Mouse (Mus musculus) Patski (cell line): ENCODE results near the gene Runx1. TPM values are rescaled to one million over a fixed set of nuclear protein-coding genes. Genes with fewer than 3 reads are reported as not detected.

Source experiments
- ATAC-seq: fragments of 100-300 bp; one replicate; pipeline ENCODE4 v1.8.0; 2021
- CTCF ChIA-PET: fragments of 350-600 bp; sonication (Branson Sonifier 250); formaldehyde crosslinking; loops from one replicate; lab custom pipeline; 2022; ENCODE audit warnings: inconsistent platforms; lab: Charles Lee
- POLR2A ChIA-PET: fragments of 350-600 bp; sonication (Branson Sonifier 250); formaldehyde crosslinking; loops from one replicate; lab custom pipeline; 2022; ENCODE audit warnings: antibody characterized with exemption, inconsistent platforms; lab: Charles Lee
- DNase-seq: peaks from one replicate; pipeline ENCODE4 v3.0.0-alpha.2; 2011; ENCODE audit warnings: low read depth, low spot score
- H3K27me3 ChIP-seq: fragments of 371-371 bp; one replicate; pipeline ENCODE4 v1.5.1; 2021
- CTCF ChIP-seq: fragments of 100-300 bp; IDR thresholded peaks from one replicate; pipeline ENCODE4 v1.5.1; 2021
- in situ Hi-C: fragments of 300-500 bp; cut with MboI; formaldehyde crosslinking; loops from 3 replicates; pipeline ENCODE4 v1.11.1; 2018; ENCODE audit warnings: low pct_unique_long_range_greater_than_20kb, mixed read lengths
- polyA plus RNA-seq: library from polyadenylated mRNA; unstranded; gene quantifications from one replicate; pipeline ENCODE4 v1.2.3, GENCODE M21; 2021

The Runx1 gene
- polyA plus RNA-seq, 1 experiment from 2014 or later: 42.5 TPM

DNA sequence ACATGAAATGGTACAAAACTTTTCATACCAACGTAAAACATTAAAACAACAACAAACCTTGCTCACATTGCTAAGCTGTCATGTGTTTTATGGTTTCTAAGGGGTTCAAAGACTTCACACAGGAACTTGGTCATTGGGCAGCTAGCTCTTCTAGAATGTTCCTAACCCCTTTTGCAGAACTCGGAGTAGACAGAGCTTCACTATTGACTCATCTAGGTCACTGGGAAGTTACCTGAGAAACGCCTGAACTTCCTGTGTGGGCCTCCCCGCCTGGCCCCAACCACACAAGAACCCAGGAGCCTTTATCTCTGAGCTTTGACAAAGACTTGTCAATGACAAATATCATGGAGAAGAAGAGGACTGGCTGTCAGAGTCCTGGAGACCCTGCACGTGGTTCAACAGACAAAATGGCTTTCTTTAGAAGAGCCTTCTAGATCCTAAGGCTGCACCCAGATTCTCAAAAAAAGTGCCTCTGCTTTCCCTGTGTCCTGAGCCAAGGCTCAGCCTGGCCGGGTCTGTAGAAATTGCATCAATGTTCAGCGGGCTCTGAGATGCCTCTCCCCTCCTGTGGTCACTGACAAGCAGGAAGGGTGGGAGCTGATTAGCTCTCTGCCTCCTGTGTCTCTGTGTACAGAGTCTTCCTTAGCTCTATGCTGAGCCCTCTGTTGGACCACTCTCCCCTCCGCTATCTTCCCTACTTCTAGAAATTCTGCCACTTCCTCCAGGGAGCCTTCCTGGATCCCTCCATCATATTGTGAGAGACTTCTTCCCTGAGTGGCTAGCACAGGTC, 7.3 kb downstream of the Runx1 start:
- H3K27me3 ChIP-seq: no peaks in the 10 kb centered on the region
- ATAC-seq (no peak), DNase-seq (no peak)
- TF ChIP-seq CTCF: no peak
- in situ Hi-C loops: no loop called here
- CTCF ChIA-PET: interaction anchor here (1.1 kb wide), 1 partner anchor 10 kb away, joined by 3 read pairs; no protein-coding TSS in a partner anchor
- POLR2A ChIA-PET: no interaction called here

DNA sequence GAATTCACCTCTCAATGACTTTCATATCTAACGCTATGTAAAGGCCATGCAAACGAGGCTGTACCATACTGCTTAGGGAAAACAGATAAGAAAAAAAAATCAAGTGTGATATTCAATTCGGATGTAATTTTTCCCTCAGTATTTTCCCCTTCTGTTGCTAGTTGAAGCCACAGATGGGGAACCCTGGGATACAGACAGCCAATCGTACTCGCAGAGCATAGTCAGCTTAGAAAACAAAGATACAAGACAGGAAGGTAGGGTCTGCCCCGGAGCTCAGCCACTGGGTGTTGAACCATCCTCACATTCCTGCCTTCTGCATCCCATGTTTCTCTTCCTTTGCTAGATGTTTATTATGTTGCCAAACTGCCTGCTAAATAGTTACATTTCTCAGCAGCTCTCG, 9.9 kb downstream of the Runx1 start:
- ChIA-PET POLR2A (interaction anchor here (1.5 kb wide), 1 partner anchor 24 kb away, joined by 5 read pairs; no protein-coding TSS in a partner anchor), CTCF (no interaction called here)
- ATAC-seq (no peak), DNase-seq (no peak)
- TF ChIP-seq CTCF: no peak
- H3K27me3 ChIP-seq: no peaks in the 10 kb centered on the region
- in situ Hi-C loops: no loop called here

DNA sequence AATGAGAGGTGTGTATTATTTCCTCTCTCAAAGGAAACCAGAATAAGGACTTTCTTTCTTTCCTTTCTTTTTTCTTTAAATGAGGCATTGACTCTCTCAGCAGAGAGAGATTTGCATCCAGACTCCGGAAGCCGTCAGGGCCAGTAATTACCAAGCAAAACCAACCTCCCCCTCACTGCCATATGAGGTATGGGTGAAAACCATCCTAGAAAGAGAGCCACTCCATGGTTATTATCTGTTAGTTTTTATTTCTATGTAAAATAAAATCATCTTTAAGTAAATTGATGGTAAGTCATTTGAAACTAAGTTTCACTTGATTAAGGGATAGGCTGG, 10.8 kb downstream of the Runx1 start:
- no peak for ATAC-seq
- POLR2A ChIA-PET: interaction anchor here (1.5 kb wide), 1 partner anchor 23 kb away, joined by 5 read pairs; no protein-coding TSS in a partner anchor
- CTCF ChIA-PET: no interaction called here
- TF ChIP-seq CTCF: no peak
- no peaks in the 10 kb centered on the region for H3K27me3 ChIP-seq
- no peak for DNase-seq
- in situ Hi-C loops: no loop called here

DNA sequence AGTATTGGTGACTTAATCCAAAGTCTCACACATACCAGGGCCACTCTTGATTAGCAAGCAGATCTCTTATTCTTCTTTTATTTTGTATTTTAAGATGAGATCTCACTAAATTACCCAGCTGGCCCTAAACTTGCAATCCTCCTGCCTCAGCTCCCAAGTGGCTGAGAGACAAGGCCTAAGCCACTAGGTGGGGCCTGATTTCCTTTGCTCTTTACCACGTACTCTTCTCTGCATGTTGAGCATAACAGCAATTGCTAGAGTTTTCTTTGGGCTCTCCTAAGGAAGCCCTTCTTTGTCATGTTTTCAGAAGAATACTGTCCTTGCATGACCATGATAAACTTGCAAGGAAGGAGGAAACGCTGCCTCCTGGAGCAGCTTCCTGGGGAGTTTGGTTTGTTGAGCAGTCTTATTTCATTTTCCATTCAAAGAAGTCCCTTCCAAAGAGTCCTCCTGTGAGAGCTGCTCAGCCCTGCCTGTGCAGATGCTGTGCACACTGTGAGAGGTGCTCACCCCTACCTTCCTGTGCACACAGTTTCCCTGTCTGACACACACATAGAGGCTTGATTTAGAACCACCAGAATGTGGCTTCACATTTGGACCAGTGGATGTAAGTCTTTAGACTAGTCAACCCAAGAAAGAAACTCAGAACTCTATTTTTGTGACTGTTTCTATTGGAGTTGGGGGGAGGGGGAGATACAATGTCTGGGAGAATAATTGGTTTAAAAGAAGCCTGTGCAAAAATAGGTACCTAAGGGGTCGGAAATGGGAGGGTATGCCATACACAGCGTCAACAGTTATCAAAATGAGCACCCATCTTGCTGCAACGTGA, 11.4 kb downstream of the Runx1 start:
- no peak for DNase-seq
- ChIA-PET POLR2A (no interaction called here), CTCF (no interaction called here)
- no peak for ATAC-seq
- no peak for TF ChIP-seq CTCF
- in situ Hi-C loops: no loop called here
- no peaks in the 10 kb centered on the region for H3K27me3 ChIP-seq

DNA sequence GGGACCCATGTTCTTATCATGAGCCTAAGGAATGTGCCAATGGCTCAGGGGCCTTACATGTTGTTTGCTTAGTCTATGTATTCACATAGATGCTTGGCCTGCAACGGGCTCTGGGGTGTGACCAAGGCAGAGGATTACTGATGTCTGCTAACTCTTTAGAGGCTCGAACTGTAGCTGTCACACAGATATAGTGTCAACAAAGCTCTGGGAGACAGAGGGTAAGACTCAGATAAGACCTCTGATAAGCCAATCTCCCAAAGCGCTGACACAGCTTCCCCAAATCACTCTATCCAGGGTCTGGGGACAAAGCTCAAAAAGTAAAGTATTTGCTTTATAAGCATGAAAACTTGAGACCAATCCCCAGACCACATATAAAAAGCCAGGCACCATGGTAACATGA, 13.5 kb downstream of the Runx1 start:
- no peak for ATAC-seq
- no peak for DNase-seq
- H3K27me3 ChIP-seq: no peaks in the 10 kb centered on the region
- TF ChIP-seq CTCF: no peak
- in situ Hi-C loops: no loop called here
- ChIA-PET POLR2A (interaction anchor here (0.5 kb wide), 1 partner anchor 485 kb away, joined by 3 read pairs; no protein-coding TSS in a partner anchor), CTCF (interaction anchor here (0.8 kb wide), 1 partner anchor 12 kb away, joined by 3 read pairs; no protein-coding TSS in a partner anchor)

DNA sequence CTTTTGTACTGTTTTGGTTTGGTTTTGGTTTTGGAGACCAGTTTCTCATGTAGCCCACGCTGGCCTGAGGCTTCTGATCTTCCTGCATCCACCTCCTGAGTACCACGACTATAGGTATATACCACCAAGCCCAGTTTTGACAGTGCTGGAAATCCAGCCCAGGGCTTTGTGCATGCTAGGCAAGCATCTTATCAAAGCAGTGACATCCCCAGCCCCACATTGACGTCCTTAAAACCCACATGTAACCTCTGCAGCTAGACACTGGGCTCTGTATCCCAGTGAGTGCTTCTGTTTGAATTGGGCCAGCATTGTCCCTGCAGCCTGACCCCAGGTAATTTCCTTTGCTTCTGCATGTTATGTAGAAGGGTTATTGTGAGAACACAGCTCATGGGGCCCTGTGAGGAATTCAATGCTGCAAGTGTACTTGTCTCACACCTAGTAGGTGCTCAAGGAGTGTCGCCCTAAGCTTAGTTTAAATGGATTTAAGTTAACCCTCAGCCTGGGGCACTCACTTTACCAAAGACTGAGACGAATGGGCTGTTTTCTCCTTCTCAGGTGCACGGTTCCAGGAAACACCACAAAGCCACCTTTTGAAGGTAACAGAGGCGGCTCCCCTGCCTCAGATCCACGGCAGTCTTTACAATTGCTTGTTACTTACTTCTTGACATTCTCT, 15.2 kb downstream of the Runx1 start:
- in situ Hi-C loops: no loop called here
- ChIA-PET POLR2A (no interaction called here), CTCF (no interaction called here)
- DNase-seq (no peak), ATAC-seq (no peak)
- TF ChIP-seq CTCF: no peak
- no peaks in the 10 kb centered on the region for H3K27me3 ChIP-seq

DNA sequence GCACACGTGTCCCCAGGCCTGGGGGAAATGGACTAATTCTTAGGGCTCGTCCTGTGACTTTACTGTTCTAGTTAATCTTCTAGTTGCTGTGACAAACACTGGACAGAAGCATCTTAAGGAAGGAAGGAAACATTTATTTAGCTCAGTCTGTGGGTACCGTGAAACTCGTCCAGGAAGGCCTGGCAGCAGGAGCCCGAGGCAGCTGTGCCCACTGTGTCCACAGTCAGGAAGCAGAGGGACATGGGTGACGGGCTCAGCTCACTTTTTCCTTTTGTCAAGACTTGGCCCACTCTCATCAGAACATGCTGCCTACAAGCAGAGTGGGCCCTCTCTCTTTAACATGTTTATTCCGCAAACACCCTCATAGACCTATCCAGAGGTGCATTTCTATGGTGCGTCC, 18.2 kb downstream of the Runx1 start:
- DNase-seq (no peak), ATAC-seq (no peak)
- in situ Hi-C loops: no loop called here
- H3K27me3 ChIP-seq: no peaks in the 10 kb centered on the region
- CTCF ChIA-PET: no interaction called here
- TF ChIP-seq CTCF: no peak
- POLR2A ChIA-PET: no interaction called here

DNA sequence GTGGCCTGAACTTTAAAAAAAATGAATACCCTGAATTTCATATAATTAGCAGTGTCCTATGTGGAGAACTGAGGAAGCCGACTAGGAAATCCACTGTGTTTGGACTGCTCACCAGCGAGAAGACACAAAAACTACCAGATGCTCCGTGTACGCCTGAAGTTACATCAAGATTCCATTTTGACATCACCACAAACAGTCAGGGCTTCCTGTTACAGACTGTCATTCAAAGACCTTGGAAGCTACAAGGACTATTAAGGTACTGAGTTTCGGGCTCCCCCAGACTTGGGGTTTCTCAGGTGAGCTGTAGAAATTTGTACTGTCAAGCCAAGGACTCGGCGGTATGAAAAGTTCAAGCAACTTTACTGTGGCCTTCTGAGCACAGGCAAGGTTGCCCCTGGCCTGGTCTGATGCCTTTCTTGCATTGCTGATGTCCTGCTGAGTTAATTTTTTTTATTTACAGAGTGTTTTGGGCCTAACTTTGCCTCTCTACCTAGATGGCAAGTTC, 22.8 kb downstream of the Runx1 start:
- in situ Hi-C loops: no loop called here
- no peaks in the 10 kb centered on the region for H3K27me3 ChIP-seq
- ATAC-seq: no peak
- no peak for TF ChIP-seq CTCF
- CTCF ChIA-PET: no interaction called here
- POLR2A ChIA-PET: interaction anchor here (0.5 to 0.6 kb wide), 2 partner anchors 20 to 636 kb away, joined by 3 to 5 read pairs; no protein-coding TSS in a partner anchor
- DNase-seq: no peak

DNA sequence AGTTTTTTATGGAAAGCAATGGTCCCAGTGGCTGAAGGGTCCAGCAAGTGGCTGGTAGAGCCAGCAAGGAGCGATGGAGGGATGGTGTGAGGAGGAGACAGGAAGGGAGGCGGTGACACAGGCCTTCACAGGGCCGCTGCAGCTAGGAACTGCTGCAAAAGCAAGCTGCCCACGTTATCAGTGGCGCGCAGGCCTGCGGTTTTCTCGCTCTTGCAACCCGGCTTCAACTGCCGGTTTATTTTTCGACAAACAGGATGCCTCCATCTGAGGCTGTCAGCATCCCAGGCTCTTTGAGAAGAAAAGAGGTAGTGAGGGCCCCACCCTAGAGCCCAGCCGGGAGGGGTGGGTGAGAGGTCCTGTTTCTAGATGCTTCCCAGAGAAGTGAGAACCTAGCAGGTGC, 24.4 kb downstream of the Runx1 start:
- ATAC-seq: no peak
- POLR2A ChIA-PET: no interaction called here
- CTCF ChIA-PET: no interaction called here
- H3K27me3 ChIP-seq: no peaks in the 10 kb centered on the region
- no peak for TF ChIP-seq CTCF
- no peak for DNase-seq
- in situ Hi-C loops: no loop called here

DNA sequence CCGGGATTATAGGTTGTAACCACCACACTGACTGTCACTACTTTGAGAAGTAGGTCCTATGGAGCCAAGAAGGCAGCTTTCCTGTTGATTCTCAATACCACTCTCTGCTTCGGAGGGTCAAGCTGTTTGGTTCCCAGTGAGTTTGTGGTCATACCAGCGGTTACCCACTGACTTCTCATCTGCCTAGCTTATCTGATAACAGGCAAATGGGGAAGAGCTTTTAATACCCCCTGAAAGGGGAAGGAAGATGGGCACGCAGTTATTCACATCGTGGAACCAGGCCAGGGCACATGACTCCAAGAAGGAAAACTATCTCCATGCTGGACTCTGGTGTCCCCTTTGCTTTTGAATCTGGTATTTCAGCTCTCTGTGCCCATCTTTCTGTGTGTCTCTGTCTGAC, 25.1 kb downstream of the Runx1 start:
- no peak for ATAC-seq
- TF ChIP-seq CTCF: no peak
- ChIA-PET POLR2A (no interaction called here), CTCF (interaction anchor here (1.0 kb wide), 1 partner anchor 11 kb away, joined by 3 read pairs; no protein-coding TSS in a partner anchor)
- H3K27me3 ChIP-seq: no peaks in the 10 kb centered on the region
- in situ Hi-C loops: no loop called here
- DNase-seq: no peak
